Mouse (Mus musculus) pancreas, adult 10 weeks (tissue): ENCODE results near the gene Stat3. TPM values are rescaled to one million over a fixed set of nuclear protein-coding genes. Genes with fewer than 3 reads are reported as not detected.

Experiments
- polyA plus RNA-seq: library from polyadenylated mRNA; stranded (reverse); fragments of 350-450 nt; fragmentation: Illumina TruSeq; extraction: RNeasy Lipid Tissue Mini Kit (QIAGEN cat#74804); gene quantifications from one replicate; pipeline ENCODE4 v1.2.3, GENCODE M21; 2015; ENCODE audit warnings: low read depth, low replicate concordance; ENCODE audit not compliant: insufficient read depth

Stat3 gene
- polyA plus RNA-seq: 16.6 TPM

DNA sequence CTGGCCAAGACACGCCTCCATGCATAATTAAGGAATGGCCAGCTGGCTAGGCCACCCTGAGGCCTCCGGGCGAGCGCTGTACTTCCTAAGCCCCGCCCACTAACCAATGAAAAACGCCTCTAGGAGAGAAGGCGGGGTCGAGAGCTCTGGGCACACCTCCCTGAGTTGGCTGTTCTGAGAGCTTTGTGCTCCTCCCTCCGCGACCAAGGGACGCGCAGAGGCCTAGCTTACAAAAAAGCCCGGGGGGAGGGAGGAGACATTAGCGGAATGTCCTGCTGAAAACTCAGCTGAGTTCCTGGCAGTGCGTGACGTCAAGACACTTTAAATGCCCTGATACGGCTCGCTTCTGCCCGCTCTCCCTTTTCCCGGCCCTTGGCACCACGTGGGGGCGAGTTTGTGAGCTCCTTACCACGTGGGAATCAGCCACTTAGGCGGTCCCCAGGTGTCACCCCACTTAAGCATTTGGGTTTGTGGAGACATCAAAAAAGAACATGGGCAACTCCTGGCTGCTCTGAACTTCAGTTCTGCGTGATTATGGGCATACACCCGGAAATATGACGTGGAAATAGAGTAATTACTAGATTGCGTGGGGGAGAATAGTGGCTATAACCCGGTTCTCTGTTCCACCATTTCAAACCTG, at the start of gene Stat3:
Stat3 (minus strand) TSS at position 29 of the 640 bp plus-strand sequence.

GRCm38 (mm10) chr11:100970557-100970937, 31.2 kb upstream of the Stat3 start, which contains the start of gene Cavin1:
TSS of gene Cavin1 (minus strand) at chr11:100970887.

DNA sequence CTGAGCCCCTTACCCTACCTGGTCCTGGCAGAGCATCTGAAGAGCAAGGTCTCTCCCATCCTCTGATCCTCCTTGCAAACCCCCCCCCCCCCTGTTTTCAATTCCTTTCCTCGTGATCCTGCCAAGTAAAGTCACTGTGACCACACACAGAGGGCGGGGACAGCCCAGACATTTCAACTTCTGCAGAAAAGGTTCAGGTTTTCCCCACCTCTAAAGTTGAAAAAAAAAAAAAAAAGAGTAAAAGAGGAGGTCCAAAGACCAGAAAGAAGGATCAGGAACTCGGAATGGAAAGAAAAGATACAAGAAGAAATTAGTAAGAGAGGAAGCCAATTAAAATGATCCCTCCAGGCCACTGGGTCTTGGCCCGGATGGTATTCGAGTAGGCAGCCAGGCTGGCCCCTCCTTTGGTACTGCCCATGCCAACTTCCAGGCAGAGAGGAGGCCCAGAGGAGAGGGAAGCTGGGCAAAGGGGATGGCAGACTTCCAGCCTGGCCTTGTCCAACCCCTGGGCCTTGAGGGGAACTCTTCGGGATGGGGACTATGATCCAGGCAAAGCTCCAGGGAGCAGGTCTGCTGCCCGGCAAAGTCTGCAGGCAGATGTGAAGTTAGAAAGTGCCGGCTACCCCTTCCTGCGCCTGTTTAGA, 80.3 kb downstream of the Stat3 start, which contains the start of gene Stat5a:
Stat5a (plus strand) TSS at position 417 of the 644 bp plus-strand sequence.

DNA sequence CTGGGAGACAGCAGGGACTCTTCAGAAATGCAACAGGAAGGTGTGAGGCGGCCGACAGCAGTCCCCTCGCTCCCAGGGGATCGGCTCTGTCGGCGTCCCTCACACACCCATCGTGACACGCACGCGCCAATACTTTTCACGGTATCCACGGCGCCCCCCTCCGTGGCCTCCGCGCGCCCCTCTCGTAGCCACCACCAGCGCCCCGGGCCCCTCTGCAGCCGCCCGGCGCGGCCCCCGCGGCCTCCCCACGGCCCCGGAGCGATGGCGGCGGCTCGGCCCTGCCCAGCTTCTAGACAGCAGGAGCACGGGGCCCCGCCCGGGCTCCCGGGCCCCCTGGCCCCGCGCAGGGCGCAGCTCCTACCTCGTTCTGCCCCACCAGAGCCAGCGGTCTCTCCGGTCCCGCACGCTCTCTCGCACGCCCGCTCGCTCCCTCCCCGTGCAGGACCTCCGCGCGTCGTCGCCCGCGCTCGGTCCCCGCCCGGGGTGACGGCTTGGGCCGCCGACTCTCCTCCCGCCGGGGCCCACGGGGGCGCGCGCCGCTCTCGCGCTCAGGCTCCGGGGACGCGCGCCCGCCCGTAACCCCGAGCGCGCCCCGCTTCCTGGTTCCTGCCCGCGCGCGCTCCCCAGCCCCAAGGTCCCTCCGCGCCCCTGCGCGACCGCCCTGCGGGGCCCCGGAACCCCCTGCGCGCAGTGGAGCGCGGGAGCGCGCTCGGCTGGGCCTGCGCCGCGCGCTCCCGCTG, 89.1 kb downstream of the Stat3 start, which contains the start of gene Stat5b:
Stat5b (minus strand) TSS at position 687 of the 740 bp plus-strand sequence.

Other genes with a start within 250 kb of the Stat3 start
- gene Zfp385c, start 247.1 kb downstream of the Stat3 start, polyA plus RNA-seq: not detected
- gene Dhx58, start 235.3 kb downstream of the Stat3 start, polyA plus RNA-seq: 1.8 TPM
- 11.0 TPM for gene Kat2a, start 227.1 kb downstream of the Stat3 start, polyA plus RNA-seq
- not detected for gene Hspb9, start 225.7 kb downstream of the Stat3 start, polyA plus RNA-seq
- 32.6 TPM for gene Rab5c, start 201.3 kb downstream of the Stat3 start, polyA plus RNA-seq
- not detected for gene Kcnh4, start 179.6 kb downstream of the Stat3 start, polyA plus RNA-seq
- gene Hcrt, start 176.6 kb downstream of the Stat3 start, polyA plus RNA-seq: not detected
- 2.9 TPM for gene Ghdc, start 168.6 kb downstream of the Stat3 start, polyA plus RNA-seq
- gene Stat5b, start 88.8 kb downstream of the Stat3 start, polyA plus RNA-seq: 6.7 TPM
- 3.6 TPM for gene Stat5a, start 80.2 kb downstream of the Stat3 start, polyA plus RNA-seq
- gene Cavin1, start 31.3 kb upstream of the Stat3 start, polyA plus RNA-seq: 54.5 TPM
- 9.5 TPM for gene Atp6v0a1, start 69.9 kb upstream of the Stat3 start, polyA plus RNA-seq
- 5.2 TPM for gene Naglu, start 130.5 kb upstream of the Stat3 start, polyA plus RNA-seq
- gene Hsd17b1, start 138.9 kb upstream of the Stat3 start, polyA plus RNA-seq: not detected
- 12.0 TPM for gene Coasy, start 143.0 kb upstream of the Stat3 start, polyA plus RNA-seq
- gene Mlx, start 147.7 kb upstream of the Stat3 start, polyA plus RNA-seq: 13.6 TPM
- gene Psmc3ip, start 155.9 kb upstream of the Stat3 start, polyA plus RNA-seq: 0.89 TPM
- gene Retreg3, start 180.4 kb upstream of the Stat3 start, polyA plus RNA-seq: 11.9 TPM
- gene Tubg1, start 180.4 kb upstream of the Stat3 start, polyA plus RNA-seq: 7.6 TPM
- gene Tubg2, start 216.4 kb upstream of the Stat3 start, polyA plus RNA-seq: 1.7 TPM
- gene Cntnap1, start 231.0 kb upstream of the Stat3 start, polyA plus RNA-seq: 1.2 TPM
- gene Plekhh3, start 231.8 kb upstream of the Stat3 start, polyA plus RNA-seq: 4.4 TPM
- gene Ccr10, start 235.9 kb upstream of the Stat3 start, polyA plus RNA-seq: not detected